Mouse (Mus musculus) MEL (cell line): ENCODE data around the gene Cd59a.
"Not testable (repeated sequence)": the region's sequence is repeated elsewhere in the genome, so short reads cannot be mapped to it uniquely, and the experiment has no call there.

ENCODE experiments used
- CTCF ChIP-seq, 3 experiments: IDR thresholded peaks in 2 of 3; conservative IDR thresholded peaks in 1 of 3; 2 replicates each; pipeline ENCODE4 v1.5.1; 2011 to 2012; ENCODE audit warnings: low read length in 3 of 3, low read depth in 2 of 3, mild to moderate bottlenecking in 2 of 3, improper control_type of control experiment in 1 of 3, inconsistent platforms in 1 of 3, mixed read lengths in 1 of 3, moderate library complexity in 1 of 3; ENCODE audit not compliant: control insufficient read depth in 1 of 3, insufficient read depth in 1 of 3, poor library complexity in 1 of 3, severe bottlenecking in 1 of 3
- EP300 ChIP-seq, 2 experiments: IDR thresholded peaks; 2 replicates each; pipeline ENCODE4 v1.6.1; 2011; ENCODE audit warnings: improper control_type of control experiment in 2 of 2, low read length in 2 of 2, low read depth in 1 of 2, mild to moderate bottlenecking in 1 of 2
- GATA1 ChIP-seq: IDR thresholded peaks from 2 replicates; pipeline ENCODE4 v1.6.1; 2011; ENCODE audit warnings: low read depth, low read length, improper control_type of control experiment
- HCFC1 ChIP-seq: IDR thresholded peaks from 2 replicates; pipeline ENCODE4 v1.6.1; 2012; ENCODE audit warnings: low read depth, mild to moderate bottlenecking, inconsistent platforms, low read length, improper control_type of control experiment, moderate library complexity
- MAX ChIP-seq: IDR thresholded peaks from 2 replicates; pipeline ENCODE4 v1.6.1; 2011; ENCODE audit warnings: low read length, improper control_type of control experiment
- MAZ ChIP-seq: IDR thresholded peaks from 2 replicates; pipeline ENCODE4 v1.6.1; 2012; ENCODE audit warnings: low read depth, mild to moderate bottlenecking, inconsistent platforms, low read length, improper control_type of control experiment
- MYC ChIP-seq: IDR thresholded peaks from 2 replicates; pipeline ENCODE4 v1.6.1; 2011; ENCODE audit warnings: low read depth, mild to moderate bottlenecking, low read length, improper control_type of control experiment, moderate library complexity
- NELFE ChIP-seq: IDR thresholded peaks from 2 replicates; pipeline ENCODE4 v1.6.1; 2011; ENCODE audit warnings: low read depth, low read length, improper control_type of control experiment
- POLR2A ChIP-seq, 2 experiments: IDR thresholded peaks; 2 replicates each; pipeline ENCODE4 v1.6.1; 2011 to 2012; ENCODE audit warnings: low read length in 2 of 2, mild to moderate bottlenecking in 2 of 2, control low read depth in 1 of 2, improper control_type of control experiment in 1 of 2, low read depth in 1 of 2, moderate library complexity in 1 of 2; ENCODE audit not compliant: control insufficient read depth in 1 of 2, insufficient read depth in 1 of 2, poor library complexity in 1 of 2
- POLR2AphosphoS5 ChIP-seq: IDR thresholded peaks from 2 replicates; pipeline ENCODE4 v1.6.1; 2012; ENCODE audit warnings: low read depth, borderline replicate concordance, mild to moderate bottlenecking, inconsistent platforms, low read length, moderate library complexity, mixed read lengths
- RCOR1 ChIP-seq: IDR thresholded peaks from 2 replicates; pipeline ENCODE4 v1.6.1; 2012; ENCODE audit warnings: low read depth, mild to moderate bottlenecking, inconsistent platforms, low read length, improper control_type of control experiment
- USF1 ChIP-seq: IDR thresholded peaks from 2 replicates; pipeline ENCODE4 v1.6.1; 2014; ENCODE audit warnings: low read depth, mild to moderate bottlenecking, inconsistent platforms, low read length, improper control_type of control experiment, moderate library complexity
- USF2 ChIP-seq, 2 experiments: IDR thresholded peaks; 2 replicates each; pipeline ENCODE4 v1.6.1; 2011 to 2012; ENCODE audit warnings: improper control_type of control experiment in 2 of 2, low read length in 2 of 2, borderline replicate concordance in 1 of 2, inconsistent platforms in 1 of 2, low read depth in 1 of 2, mild to moderate bottlenecking in 1 of 2; ENCODE audit not compliant: insufficient read depth in 1 of 2
- ZC3H11A ChIP-seq: IDR thresholded peaks from 2 replicates; pipeline ENCODE4 v1.6.1; 2012; ENCODE audit warnings: low read depth, mild to moderate bottlenecking, inconsistent platforms, low read length, improper control_type of control experiment

- TF ChIP-seq ZC3H11A; CTCF (IDR thresholded peaks at IDR 0.05 in 2 of 3, conservative IDR thresholded peaks at IDR 0.05 in 1 of 3; ENCODE audit: control insufficient read depth in 1 of 3, insufficient read depth in 1 of 3, low read depth in 2 of 3, low read length in 3 of 3, poor library complexity in 1 of 3, severe bottlenecking in 1 of 3); USF1; GATA1; RCOR1; EP300 (IDR thresholded peaks at IDR 0.05; ENCODE audit: low read depth in 1 of 2, low read length in 2 of 2); MAZ; POLR2A (IDR thresholded peaks at IDR 0.05; ENCODE audit: control insufficient read depth in 1 of 2, insufficient read depth in 1 of 2, low read depth in 1 of 2, low read length in 2 of 2, poor library complexity in 1 of 2); USF2 (IDR thresholded peaks at IDR 0.05; ENCODE audit: borderline replicate concordance in 1 of 2, insufficient read depth in 1 of 2, low read depth in 1 of 2, low read length in 2 of 2); NELFE; MAX; POLR2AphosphoS5; MYC; HCFC1: not testable (repeated sequence)
These were observed 13.4 kb downstream of the Cd59a start for GRCm38 (mm10) chr2:104109021-104109420.
